Mouse (Mus musculus): ENCODE results near the gene Iqgap2. TPM values are rescaled to one million over a fixed set of nuclear protein-coding genes. Genes with fewer than 3 reads are reported as not detected.

Iqgap2 gene
- polyA plus RNA-seq, 1 experiment: 6.0 TPM

DNA sequence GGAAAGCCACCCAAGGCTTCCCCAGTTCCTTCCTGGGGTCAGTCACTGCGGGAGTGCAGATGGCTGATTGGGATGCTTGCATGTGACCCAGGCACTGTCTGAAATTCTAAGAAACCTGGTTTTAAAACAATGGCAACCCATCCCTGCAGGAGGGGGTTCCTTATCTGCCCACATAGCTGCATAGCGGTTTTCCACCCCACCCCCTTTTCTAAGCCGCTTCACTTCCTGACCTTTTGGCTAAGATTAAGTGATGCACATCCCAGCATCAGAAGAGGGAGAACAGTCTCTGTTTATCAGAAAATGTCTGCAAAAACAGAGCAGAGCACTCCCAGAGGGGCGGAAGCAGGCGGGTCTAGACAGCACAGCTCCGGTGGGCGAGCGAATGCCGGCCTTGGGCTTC, 234.6 kb downstream of the Iqgap2 start:
- no peak for DNase-seq (ENCODE audit: low spot score)

DNA sequence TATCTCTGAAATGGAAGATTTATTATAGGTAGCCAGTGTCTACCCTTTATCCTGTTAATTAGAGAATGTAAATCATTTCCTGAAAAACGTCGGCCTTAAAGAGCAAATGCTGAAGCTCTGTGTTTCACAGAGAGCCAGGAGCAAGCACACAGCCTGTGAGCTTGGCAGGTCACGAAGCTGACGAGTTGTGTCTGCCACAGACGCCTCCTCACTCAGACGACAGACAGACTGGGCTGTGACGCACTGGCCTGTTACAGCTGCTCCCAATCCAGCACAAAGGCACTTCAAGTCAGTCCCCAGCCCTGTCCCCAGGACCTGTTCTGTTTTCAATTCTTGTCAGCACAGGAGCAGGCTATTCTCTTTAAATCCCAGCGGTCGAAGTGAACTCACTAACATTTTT, 236.4 kb downstream of the Iqgap2 start:
- no peak for DNase-seq (ENCODE audit: low spot score)

GRCm38 (mm10) chr13:95653696-95654095, 238.0 kb downstream of the Iqgap2 start:
- DNase-seq (ENCODE audit: low spot score): no peak

GRCm38 (mm10) chr13:95651870-95652668, 239.7 kb downstream of the Iqgap2 start:
- no peak for DNase-seq (ENCODE audit: low spot score)

- no peak for DNase-seq (ENCODE audit: low spot score)
These were observed 241.8 kb downstream of the Iqgap2 start for GRCm38 (mm10) chr13:95649941-95650340.

DNA sequence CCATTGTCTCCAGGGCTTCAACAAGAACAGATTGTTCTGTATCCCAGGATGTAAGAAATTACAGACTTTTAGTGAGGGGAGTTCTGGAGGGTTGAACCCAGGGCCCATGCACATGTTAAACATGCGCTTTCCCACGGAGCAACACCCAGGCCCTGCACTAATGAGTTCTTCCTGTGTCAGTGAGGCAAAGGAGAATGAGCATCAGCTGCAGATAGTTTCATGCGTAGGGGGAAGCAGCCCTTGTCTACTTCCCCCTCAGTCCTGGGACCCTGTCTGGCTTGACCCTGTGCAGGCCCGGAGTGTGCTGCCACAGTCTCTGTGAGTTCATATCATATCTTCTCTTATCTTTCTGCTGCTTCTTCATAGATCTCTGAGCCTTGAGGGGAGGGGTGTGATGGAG, 244.5 kb downstream of the Iqgap2 start:
- DNase-seq (ENCODE audit: low spot score): no peak

- DNase-seq (ENCODE audit: low spot score): no peak
These were observed 245.0 kb downstream of the Iqgap2 start for GRCm38 (mm10) chr13:95646687-95647111.

- DNase-seq (ENCODE audit: low spot score): no peak
These were observed 248.0 kb downstream of the Iqgap2 start for GRCm38 (mm10) chr13:95643740-95644139.

GRCm38 (mm10) chr13:95641061-95641986, 250.4 kb downstream of the Iqgap2 start:
- DNase-seq (ENCODE audit: low spot score): no peak

GRCm38 (mm10) chr13:95640408-95640807, 251.3 kb downstream of the Iqgap2 start:
- no peak for DNase-seq (ENCODE audit: low spot score)

DNA sequence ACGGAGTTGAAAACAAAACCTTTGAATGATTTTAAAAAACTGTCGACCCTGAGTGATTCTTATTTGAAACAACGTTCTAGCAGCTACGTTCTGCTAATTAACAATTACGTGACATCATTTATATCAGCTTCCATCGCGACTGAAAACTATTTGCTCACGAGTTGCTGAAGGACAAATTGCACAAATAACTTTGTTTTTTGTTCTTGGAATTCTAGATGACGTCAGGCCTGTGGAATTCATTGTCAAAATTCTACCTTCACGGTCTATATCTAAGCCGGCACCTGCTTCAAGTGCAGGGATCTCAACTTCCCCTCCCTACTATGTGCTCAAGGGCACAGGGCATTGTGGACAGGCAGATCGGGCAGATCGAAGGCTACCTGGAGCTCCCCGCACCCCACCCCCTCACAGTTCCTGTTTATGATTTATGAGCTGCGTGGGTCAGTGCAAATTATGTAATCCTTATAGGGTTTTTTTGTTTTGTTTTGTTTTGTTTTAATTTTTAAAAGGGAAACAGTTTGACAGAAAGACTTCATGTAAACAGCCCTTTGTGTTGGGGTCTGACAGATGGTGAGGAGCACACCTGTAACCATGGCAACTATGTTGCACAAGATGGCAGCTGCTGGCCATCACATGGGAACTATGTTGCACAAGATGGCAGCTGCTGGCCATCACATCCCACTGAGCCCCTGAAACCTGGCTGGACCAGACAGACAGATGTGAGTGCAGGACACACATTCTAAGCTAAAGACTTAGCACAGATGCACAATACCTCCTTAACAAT, 252.2 kb downstream of the Iqgap2 start:
- no peak for DNase-seq (ENCODE audit: low spot score)

DNA sequence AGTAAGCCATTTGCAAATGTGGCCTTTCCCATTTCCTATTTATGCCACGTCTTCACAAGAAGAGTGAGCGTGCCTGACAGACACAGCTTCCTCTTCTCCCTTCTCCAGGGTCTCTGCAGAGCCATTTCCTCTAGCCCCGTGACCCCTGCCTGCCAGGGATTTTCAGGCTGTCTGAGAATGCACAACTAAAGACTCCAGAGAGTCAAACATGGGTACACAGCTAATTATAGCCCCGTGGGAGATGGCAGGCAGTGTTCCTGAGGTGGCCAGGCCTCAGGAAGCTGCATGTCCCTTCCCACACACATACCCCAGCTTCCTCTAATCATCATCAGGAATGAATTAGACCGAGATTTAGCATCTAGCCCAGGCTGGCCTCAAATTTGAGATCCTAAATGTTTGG, 252.8 kb downstream of the Iqgap2 start:
- DNase-seq (ENCODE audit: low spot score): no peak

DNA sequence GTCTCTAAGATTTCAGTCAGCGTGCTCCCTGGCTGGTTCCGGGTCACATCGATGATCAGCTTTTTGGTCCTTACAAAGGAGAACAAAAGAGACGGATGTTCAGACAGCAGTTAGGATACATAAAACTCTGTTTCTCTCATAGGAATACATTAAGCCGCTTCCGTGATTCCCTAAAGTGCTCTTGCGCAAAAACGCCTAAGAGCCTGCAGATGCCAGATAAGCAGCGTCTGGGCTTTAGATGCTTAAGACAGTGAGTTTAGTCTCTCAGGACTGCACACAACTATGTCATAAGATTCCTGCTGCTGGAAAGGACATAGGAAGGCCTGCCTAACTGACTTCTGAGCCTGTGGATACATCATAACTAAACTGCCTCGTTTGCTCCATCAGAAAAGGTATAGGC, 254.0 kb downstream of the Iqgap2 start:
- no peak for DNase-seq (ENCODE audit: low spot score)

DNA sequence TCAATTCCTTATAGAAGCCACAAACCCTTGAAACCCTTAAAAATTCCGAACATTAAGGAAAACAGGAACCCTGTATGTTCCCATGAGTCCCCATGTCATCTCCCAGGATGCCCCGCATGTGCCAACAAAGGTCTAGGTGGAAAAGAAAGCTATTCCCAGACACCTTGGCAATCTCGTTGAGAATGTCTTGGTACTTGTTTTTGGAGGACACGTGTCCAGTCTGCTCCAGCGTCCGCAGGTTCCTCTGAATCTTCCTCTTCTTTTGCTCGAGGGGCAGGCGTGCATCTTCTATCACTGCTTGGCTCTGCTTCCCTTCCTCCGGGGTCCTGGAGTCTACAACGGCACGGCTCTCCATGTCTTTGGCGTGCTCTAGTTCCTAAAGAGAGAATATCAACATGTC, 256.4 kb downstream of the Iqgap2 start:
- DNase-seq (ENCODE audit: low spot score): no peak

DNA sequence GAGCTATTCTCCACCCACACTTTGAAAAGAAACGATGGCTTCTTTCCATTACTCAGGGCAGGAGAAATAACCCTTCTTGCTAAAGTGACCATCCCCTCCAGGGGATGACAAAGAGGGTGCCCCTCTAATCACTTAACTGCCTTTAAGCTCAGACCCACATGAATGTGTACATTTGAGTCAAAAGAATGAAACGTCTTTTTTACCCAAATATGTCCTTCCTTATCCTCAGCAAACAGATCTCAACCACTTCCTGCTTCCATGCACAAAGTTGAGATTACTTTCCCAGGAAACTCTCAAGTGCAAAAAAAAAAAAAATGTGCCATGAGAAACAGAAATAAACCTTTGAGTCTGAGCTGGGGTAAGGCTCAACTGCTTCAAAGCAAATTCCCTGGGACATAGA, 257.3 kb downstream of the Iqgap2 start:
- no peak for DNase-seq (ENCODE audit: low spot score)

- no peak for DNase-seq (ENCODE audit: low spot score)
These were observed 258.3 kb downstream of the Iqgap2 start for GRCm38 (mm10) chr13:95633384-95633783.

GRCm38 (mm10) chr13:95632144-95632543, 259.6 kb downstream of the Iqgap2 start:
- no peak for DNase-seq (ENCODE audit: low spot score)

- DNase-seq (ENCODE audit: low spot score): no peak
These were observed 261.0 kb downstream of the Iqgap2 start for GRCm38 (mm10) chr13:95630747-95631146.

DNA sequence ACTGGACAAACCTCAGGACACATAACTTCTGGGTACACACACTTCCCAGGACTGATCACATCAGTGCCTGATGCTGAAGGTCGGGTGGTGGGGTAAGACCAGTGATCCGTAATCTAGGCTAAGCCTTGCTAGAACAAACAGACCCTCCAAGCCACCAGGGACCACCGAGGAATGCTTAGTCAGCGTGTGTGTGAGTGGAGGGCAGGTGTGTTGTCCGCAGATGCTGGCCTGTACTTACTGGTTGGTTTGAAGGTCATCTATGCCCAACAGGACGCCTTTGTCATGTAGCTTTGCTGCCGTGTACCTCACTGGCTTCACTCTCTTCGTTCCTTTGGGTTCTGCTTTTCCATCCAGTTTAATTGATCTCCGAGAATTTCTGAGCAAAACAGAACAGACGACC, 262.0 kb downstream of the Iqgap2 start:
- no peak for DNase-seq (ENCODE audit: low spot score)

- DNase-seq (ENCODE audit: low spot score): no peak
These were observed 265.0 kb downstream of the Iqgap2 start for GRCm38 (mm10) chr13:95626696-95627095.

- no peak for DNase-seq (ENCODE audit: low spot score)
These were observed 268.7 kb downstream of the Iqgap2 start for GRCm38 (mm10) chr13:95623042-95623441.

GRCm38 (mm10) chr13:95621563-95621962, 270.2 kb downstream of the Iqgap2 start:
- DNase-seq (ENCODE audit: low spot score): no peak

All from urinary bladder, adult 2 months (tissue).